22 mouse cellular contexts compared by ENCODE assay signal in the genomic region with DNA sequence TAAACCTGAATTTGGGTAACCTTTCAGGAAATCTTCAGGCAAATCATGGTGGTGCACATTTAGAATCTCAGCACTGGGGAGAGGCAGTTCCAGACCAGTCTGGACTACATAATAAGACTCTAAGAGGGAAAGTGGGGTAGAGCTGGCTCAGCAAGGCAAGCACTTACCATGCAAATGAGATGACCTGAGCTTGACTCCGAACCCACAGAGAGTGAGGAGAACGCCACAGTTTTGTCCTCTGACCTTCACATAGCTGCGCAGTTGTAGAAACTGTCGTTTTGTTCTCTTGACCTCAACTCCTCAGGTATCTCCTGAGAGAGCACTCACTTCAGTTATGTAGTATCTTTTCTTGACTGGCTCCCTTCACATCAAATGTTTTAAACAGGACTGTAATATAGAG.
"Had no signal": no experiment of that assay in that cellular context is flagged by ENCODE, and none has a peak within 500 bp of the region (broad histone marks: within the 10 kb centered on the region; RNA-seq: fewer than 3 reads in every experiment).

No protein-coding gene starts in this region.

- H3K4me2 ChIP-seq: heart, embryonic 12.5 days; hindbrain, embryonic 12.5 days; hindbrain, embryonic 14.5 days; intestine, embryonic 15.5 days; kidney, embryonic 15.5 days; limb, embryonic 13.5 days; limb, embryonic 15.5 days; liver, embryonic 13.5 days; liver, embryonic 15.5 days had no signal

- ATAC-seq: hindbrain, embryonic 16.5 days; inflammation-experienced regulatory T-cells, adult 6 months had no signal

- H3K27ac ChIP-seq: heart, embryonic 10.5 days; hindbrain, embryonic 10.5 days; hindbrain, embryonic 12.5 days; hindbrain, embryonic 14.5 days; kidney, embryonic 15.5 days; kidney, postnatal 0 days; layer of hippocampus, adult 2 months; limb, embryonic 13.5 days; limb, embryonic 15.5 days; liver, embryonic 13.5 days; liver, embryonic 15.5 days had no signal

- H3K9ac ChIP-seq: heart, embryonic 12.5 days; hindbrain, embryonic 12.5 days; hindbrain, embryonic 14.5 days; intestine, embryonic 15.5 days; kidney, embryonic 15.5 days; limb, embryonic 13.5 days; limb, embryonic 15.5 days; liver, embryonic 13.5 days; liver, embryonic 15.5 days had no signal

- H3K27me3 ChIP-seq: heart, embryonic 12.5 days; hindbrain, embryonic 12.5 days; intestine, embryonic 15.5 days; kidney, embryonic 15.5 days; limb, embryonic 13.5 days; limb, embryonic 15.5 days; liver, embryonic 13.5 days; liver, embryonic 15.5 days had no signal

- H3K9me3 ChIP-seq: heart, embryonic 10.5 days; heart, embryonic 12.5 days; hindbrain, embryonic 10.5 days; hindbrain, embryonic 12.5 days; intestine, embryonic 15.5 days; kidney, embryonic 15.5 days; limb, embryonic 13.5 days; limb, embryonic 15.5 days; liver, embryonic 13.5 days; liver, embryonic 15.5 days had no signal

- H3K4me3 ChIP-seq: heart, embryonic 10.5 days; heart, embryonic 12.5 days; hindbrain, embryonic 10.5 days; hindbrain, embryonic 12.5 days; intestine, embryonic 15.5 days; kidney, embryonic 15.5 days; layer of hippocampus, adult 2 months; limb, embryonic 13.5 days; limb, embryonic 15.5 days; liver, embryonic 13.5 days; liver, embryonic 15.5 days had no signal

- H3K4me1 ChIP-seq: hindbrain, embryonic 12.5 days; intestine, embryonic 15.5 days; kidney, embryonic 15.5 days; limb, embryonic 15.5 days had no signal

- DNase-seq: gastrocnemius, postnatal 10 days; gastrocnemius, postnatal 25 days; heart, adult 18-20 months; heart, postnatal 10 days; heart, postnatal 4 days; left cerebral cortex, postnatal 4 days; liver, embryonic 13.5 days; lung, adult 18-20 months had no signal
